Mouse (Mus musculus): ENCODE results near the gene Nptn.

- no peak for TF ChIP-seq CTCF (IDR thresholded peaks at IDR 0.05; ENCODE audit: extremely low read depth, insufficient read depth, insufficient read length, insufficient replicate concordance)
- TF ChIP-seq POLR2A (IDR thresholded peaks at IDR 0.05; ENCODE audit: low read depth, low read length), result no peak
These were observed 83.5 kb downstream of the Nptn start for GRCm38 (mm10) chr9:58665492-58665891.

Measured in spleen, adult 2 months (tissue).